Mouse (Mus musculus) layer of hippocampus, adult 2 months (tissue): Measurements from ENCODE around the gene Uso1. TPM values are rescaled to one million over a fixed set of nuclear protein-coding genes. Genes with fewer than 3 reads are reported as not detected.
"Not testable (repeated sequence)": the region's sequence is repeated elsewhere in the genome, so short reads cannot be mapped to it uniquely, and the experiment has no call there.

ENCODE experiments used
- DNase-seq, 2 experiments: peaks; one replicate each; pipeline ENCODE4 v3.0.0; 2022; ENCODE audit warnings: low spot score in 2 of 2
- H3K27ac ChIP-seq: fragments of 200-600 bp; 2 replicates; pipeline ENCODE4 v1.8.1; 2022
- H3K4me3 ChIP-seq: fragments of 200-600 bp; 2 replicates; pipeline ENCODE4 v1.8.1; 2022; ENCODE audit warnings: mild to moderate bottlenecking
- CTCF ChIP-seq: fragments of 200-600 bp; conservative IDR thresholded peaks from 2 replicates; pipeline ENCODE4 v1.8.1; 2022; ENCODE audit warnings: antibody characterized with exemption, mild to moderate bottlenecking, moderate library complexity
- total RNA-seq, 2 experiments: library from RNA; stranded (reverse); gene quantifications; 2 replicates each; pipeline ENCODE4 v1.2.3; 2021

The Uso1 gene
- total RNA-seq, 2 experiments from 2014 or later: 76.7 to 79.6 TPM

- peak; percentile 42 for TF ChIP-seq CTCF
- Histone ChIP-seq H3K27ac (no peak overlapping the region), H3K4me3 (no peak overlapping the region)
- DNase-seq: no peak
Observed at GRCm38 (mm10) chr5:92132127-92132526, 5.6 kb upstream of the Uso1 start.

DNA sequence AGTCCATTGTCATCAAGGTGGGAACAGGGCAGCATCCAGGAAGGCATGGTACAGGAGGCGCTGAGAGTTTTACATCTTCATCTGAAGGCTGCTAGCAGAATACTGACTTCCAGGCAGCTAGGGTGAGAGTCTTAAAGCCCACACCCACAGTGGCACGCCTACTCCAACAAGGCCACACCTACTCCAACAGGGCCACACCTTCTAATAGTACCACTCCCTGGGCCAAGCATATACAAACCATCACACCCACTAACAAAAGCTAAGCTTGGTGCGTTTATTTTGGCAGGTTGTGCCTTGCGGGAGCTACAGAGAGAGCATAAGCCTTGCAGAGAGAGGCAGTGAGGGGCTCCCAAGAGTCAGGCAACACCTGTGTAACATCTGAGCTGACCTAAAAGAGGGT is 4.7 kb upstream of the Uso1 start:
- not testable (repeated sequence) for H3K27ac ChIP-seq, DNase-seq

DNA sequence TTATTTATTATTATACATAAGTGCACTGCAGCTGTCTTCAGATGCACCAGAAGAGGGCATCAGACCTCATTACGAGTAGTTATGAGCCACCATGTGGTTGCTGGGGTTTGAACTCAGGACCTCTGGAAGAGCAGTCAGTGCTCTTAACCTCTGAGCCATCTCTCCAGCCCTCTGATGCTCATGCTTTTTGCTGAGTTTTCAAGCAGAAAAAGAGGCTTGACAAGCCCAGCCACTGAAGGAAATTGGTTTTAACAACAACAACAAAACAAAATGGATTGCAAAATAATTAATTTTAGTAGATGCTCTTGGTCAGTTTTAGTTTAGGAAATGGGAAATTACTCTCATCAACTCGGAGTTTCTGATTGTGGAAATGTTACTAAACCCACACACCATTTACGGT is 2.8 kb upstream of the Uso1 start:
- DNase-seq: no peak
- Histone ChIP-seq H3K4me3 (no peak overlapping the region), H3K27ac (no peak overlapping the region)
- no peak; the same call in 1 of the 2 replicates for TF ChIP-seq CTCF

More for the DNA sequence above, 4.7 kb upstream of the Uso1 start:
- not testable (repeated sequence) for H3K4me3 ChIP-seq

GRCm38 (mm10) chr5:92136536-92137238 is 1.1 kb upstream of the Uso1 start:
- Histone ChIP-seq H3K4me3 (peak overlapping the region; percentile 95), H3K27ac (peak overlapping the region; percentile 93; the same call in 1 of the 2 replicates)
- no peak for DNase-seq
- no peak for TF ChIP-seq CTCF

DNA sequence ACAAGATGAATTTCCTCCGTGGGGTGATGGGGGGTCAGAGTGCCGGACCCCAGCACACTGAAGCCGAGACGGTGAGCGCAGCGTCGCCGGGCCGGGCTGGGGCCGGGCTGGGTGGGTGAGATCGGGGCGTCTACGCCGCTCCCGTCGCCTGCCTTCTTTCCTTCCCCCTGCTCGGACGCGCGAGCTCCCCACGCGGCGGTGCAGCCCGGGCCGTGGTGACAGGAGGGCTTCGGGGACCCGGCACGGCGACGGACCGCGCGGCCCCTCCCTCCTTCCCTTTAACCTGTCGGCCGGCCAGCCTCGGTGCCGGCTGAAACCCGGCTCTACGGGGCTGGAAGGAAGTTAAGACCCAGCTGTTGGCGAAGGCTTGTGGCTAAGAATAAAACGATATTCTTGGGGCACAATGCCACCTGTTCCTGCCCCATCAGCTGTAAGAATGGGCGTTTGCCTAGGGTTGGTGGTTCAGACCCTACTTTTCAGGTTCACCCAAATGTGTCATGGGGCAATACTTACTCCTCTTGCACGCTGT is 419 bp downstream of the Uso1 start:
- Histone ChIP-seq H3K4me3 (peak overlapping the region; percentile 95), H3K27ac (peak overlapping the region; percentile 93)
- DNase-seq: peak; percentile 23 to 33
- TF ChIP-seq CTCF: peak; percentile 40

DNA sequence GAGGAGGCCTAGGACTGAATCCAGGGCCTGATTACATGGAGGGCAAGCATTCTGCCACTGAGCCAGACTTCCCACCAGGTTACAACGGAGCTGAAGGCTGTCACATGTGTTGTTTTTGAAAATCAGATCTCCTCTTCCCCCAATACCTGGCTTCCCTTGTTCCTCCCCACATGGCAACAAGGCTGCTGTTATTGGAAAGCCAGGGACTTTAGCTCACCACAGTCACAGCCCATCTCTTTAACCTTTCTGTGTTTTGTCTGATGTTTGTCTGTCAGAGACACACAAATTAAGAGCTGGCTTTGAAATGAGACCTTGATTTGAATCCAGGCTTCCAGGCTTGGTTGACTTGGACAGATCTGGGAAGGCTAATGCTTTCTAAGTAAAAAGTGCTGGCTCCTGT is 1.5 kb downstream of the Uso1 start:
- Histone ChIP-seq H3K27ac (no peak overlapping the region), H3K4me3 (peak overlapping the region; percentile 95)
- TF ChIP-seq CTCF: no peak
- DNase-seq: no peak

DNA sequence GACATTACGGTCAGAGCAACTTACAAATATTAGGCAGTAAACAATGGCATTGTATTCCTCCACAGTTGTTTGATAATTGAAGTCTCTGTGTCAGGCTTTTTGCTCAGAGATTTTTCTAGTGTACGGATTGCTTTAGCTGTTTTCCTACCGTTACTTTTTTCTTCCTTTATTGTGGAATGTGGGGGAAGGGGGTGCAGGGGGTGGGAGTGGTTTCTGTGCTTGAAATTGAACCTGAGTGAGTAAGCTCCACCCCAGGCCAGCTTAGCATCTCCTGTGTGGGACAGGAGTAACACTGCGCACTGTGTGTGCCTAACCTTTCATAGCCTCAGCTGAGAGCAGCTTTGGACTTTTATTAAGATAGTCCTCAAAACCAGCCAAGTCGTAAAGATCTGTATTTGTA is 4.0 kb downstream of the Uso1 start:
- no peak for DNase-seq
- Histone ChIP-seq H3K27ac (no peak overlapping the region), H3K4me3 (no peak overlapping the region)
- TF ChIP-seq CTCF: no peak

- Histone ChIP-seq H3K27ac (no peak overlapping the region), H3K4me3 (no peak overlapping the region)
- DNase-seq: no peak
- TF ChIP-seq CTCF: no peak
Observed at GRCm38 (mm10) chr5:92142481-92142880, 4.7 kb downstream of the Uso1 start.

GRCm38 (mm10) chr5:92143665-92144064 is 5.9 kb downstream of the Uso1 start:
- no peak for TF ChIP-seq CTCF
- DNase-seq: no peak
- Histone ChIP-seq H3K27ac (no peak overlapping the region), H3K4me3 (no peak overlapping the region)

- no peak for DNase-seq
- Histone ChIP-seq H3K27ac (no peak overlapping the region), H3K4me3 (no peak overlapping the region)
- no peak for TF ChIP-seq CTCF
Observed at GRCm38 (mm10) chr5:92144954-92145708, 7.4 kb downstream of the Uso1 start.

- no peak for TF ChIP-seq CTCF
- Histone ChIP-seq H3K4me3 (no peak overlapping the region), H3K27ac (no peak overlapping the region)
- DNase-seq: no peak
Observed at GRCm38 (mm10) chr5:92148248-92148647, 10.5 kb downstream of the Uso1 start.

- no peak for TF ChIP-seq CTCF
- Histone ChIP-seq H3K4me3 (no peak overlapping the region), H3K27ac (no peak overlapping the region)
- DNase-seq: no peak
Observed at GRCm38 (mm10) chr5:92149330-92149982, 11.7 kb downstream of the Uso1 start.

- peak in 1 of 2 experiments; percentile 27 for DNase-seq
- TF ChIP-seq CTCF: no peak
- no peak overlapping the region for H3K4me3 ChIP-seq
- H3K27ac ChIP-seq: no peak overlapping the region
Observed at GRCm38 (mm10) chr5:92154861-92155260, 17.1 kb downstream of the Uso1 start.
